Mouse (Mus musculus) heart, embryonic 16.5 days (tissue): ENCODE data around the gene Cyfip2. TPM values are rescaled to one million over a fixed set of nuclear protein-coding genes. Genes with fewer than 3 reads are reported as not detected.
A peak's percentile ranks its signal among the peaks of the same experiment; 100 is the strongest.

Experiments used
- ATAC-seq: fragments of 200-750 bp; cut with Nextera tagmentation; replicated peaks from 2 replicates; pipeline ENCODE4 v1.8.0; 2017; ENCODE audit warnings: moderate number of reproducible peaks; ENCODE audit not compliant: insufficient read depth, low FRiP score; ENCODE audit errors: extremely low read depth
- H3K27ac ChIP-seq: fragments of 300-500 bp; sonication (generic); 2 replicates; pipeline ENCODE4 v1.5.1; 2014; ENCODE audit warnings: mild to moderate bottlenecking, low read length, control low read depth, moderate library complexity
- H3K27me3 ChIP-seq: fragments of 300-500 bp; sonication (generic); 2 replicates; pipeline ENCODE4 v1.6.1; 2014; ENCODE audit warnings: low read length, mixed read lengths; ENCODE audit not compliant: control insufficient read depth, insufficient read depth
- H3K36me3 ChIP-seq: fragments of 300-500 bp; sonication (generic); 2 replicates; pipeline ENCODE4 v1.6.1; 2014; ENCODE audit not compliant: control insufficient read depth, insufficient read depth
- H3K4me1 ChIP-seq: fragments of 300-500 bp; sonication (generic); 2 replicates; pipeline ENCODE4 v1.6.1; 2014; ENCODE audit warnings: low read length, mixed read lengths; ENCODE audit not compliant: control insufficient read depth, insufficient read depth
- H3K4me2 ChIP-seq: fragments of 300-500 bp; sonication (generic); 2 replicates; pipeline ENCODE4 v1.6.1; 2014; ENCODE audit warnings: low read depth, mild to moderate bottlenecking, control low read depth, low read length
- H3K4me3 ChIP-seq: fragments of 300-500 bp; sonication (generic); 2 replicates; pipeline ENCODE4 v1.5.1; 2014; ENCODE audit warnings: mild to moderate bottlenecking, control low read depth, low read length
- H3K9ac ChIP-seq: fragments of 300-500 bp; sonication (generic); 2 replicates; pipeline ENCODE4 v1.6.1; 2014; ENCODE audit warnings: low read length, control low read depth
- H3K9me3 ChIP-seq: fragments of 300-500 bp; sonication (generic); replicated peaks from 2 replicates; pipeline ENCODE4 v1.6.1; 2016; ENCODE audit warnings: low read length; ENCODE audit not compliant: control insufficient read depth
- WGBS: fragments of 180-500 bp; shearing (Covaris S2); extraction: QIAGEN DNeasy Blood & Tissue Kit; methylation state at CpG from one replicate; pipeline ENCODE4 v1.1.7; 2014; 5-methylcytosine and 5-hydroxymethylcytosine counted together
- polyA plus RNA-seq: library from polyadenylated mRNA; unstranded; fragments of >200 nt; fragmentation: Nextera tagmentation; extraction: Ambion mirVana; gene quantifications from 2 replicates; pipeline ENCODE4 v1.2.1, GENCODE M21; 2015

Gene Cyfip2
- polyA plus RNA-seq, 1 experiment from 2014 or later, result 14.8 TPM

GRCm38 (mm10) chr11:46219380-46219779 is 93.3 kb downstream of the Cyfip2 start:
- Histone ChIP-seq H3K27ac (no peak overlapping the region), H3K9ac (no peak overlapping the region), H3K36me3 (0 out of 2 replicates have a peak, but pooled peaks cover 2% of the 10 kb centered on the region), H3K9me3 (no peaks in the 10 kb centered on the region), H3K4me2 (no peak overlapping the region), H3K4me3 (no peak overlapping the region), H3K4me1 (peaks cover 12% of the 10 kb centered on the region), H3K27me3 (no peaks in the 10 kb centered on the region)
- WGBS, result 85% methylated on average over 9 of the region's 9 CpGs
- ATAC-seq, result no peak

GRCm38 (mm10) chr11:46218584-46218983 is 94.1 kb downstream of the Cyfip2 start:
- no peak for ATAC-seq
- no peak overlapping the region for H3K4me2 ChIP-seq
- WGBS, result 62% methylated on average over 5 of the region's 5 CpGs
- no peak overlapping the region for H3K9ac ChIP-seq
- H3K4me1 ChIP-seq, result peaks cover 18% of the 10 kb centered on the region
- H3K4me3 ChIP-seq, result no peak overlapping the region
- 0 out of 2 replicates have a peak, but pooled peaks cover 2% of the 10 kb centered on the region for H3K36me3 ChIP-seq
- H3K27me3 ChIP-seq, result no peaks in the 10 kb centered on the region
- H3K27ac ChIP-seq, result no peak overlapping the region
- H3K9me3 ChIP-seq, result no peaks in the 10 kb centered on the region

- Histone ChIP-seq H3K36me3 (0 out of 2 replicates have a peak, but pooled peaks cover 2% of the 10 kb centered on the region), H3K4me1 (peaks cover 24% of the 10 kb centered on the region), H3K27ac (no peak overlapping the region), H3K9me3 (no peaks in the 10 kb centered on the region), H3K9ac (no peak overlapping the region), H3K4me3 (no peak overlapping the region), H3K27me3 (no peaks in the 10 kb centered on the region), H3K4me2 (no peak overlapping the region)
- 85% methylated on average over 9 of the region's 9 CpGs for WGBS
- ATAC-seq, result no peak
Measured at GRCm38 (mm10) chr11:46217686-46218085, 95.0 kb downstream of the Cyfip2 start.

DNA sequence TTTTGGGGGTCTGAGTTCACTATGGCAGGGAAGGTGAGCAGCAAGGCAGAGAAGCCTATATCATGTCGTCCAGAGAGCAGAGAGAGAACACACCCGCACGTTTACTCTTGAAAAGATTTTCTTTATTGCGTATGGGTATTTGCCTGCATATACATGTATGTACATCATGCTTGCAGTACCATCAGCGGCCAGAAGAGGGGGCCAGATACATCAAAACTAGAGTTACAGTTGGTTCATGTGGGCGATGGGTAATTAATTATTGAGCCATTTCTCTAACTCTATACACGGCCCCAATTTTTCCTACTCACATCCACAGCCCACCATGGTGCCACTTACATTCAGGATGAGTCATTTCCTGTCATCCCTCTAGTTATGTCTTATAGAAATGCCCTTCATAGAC is 96.0 kb downstream of the Cyfip2 start:
- Histone ChIP-seq H3K9ac (no peak overlapping the region), H3K27me3 (no peaks in the 10 kb centered on the region), H3K36me3 (0 out of 2 replicates have a peak, but pooled peaks cover 2% of the 10 kb centered on the region), H3K4me1 (peaks cover 29% of the 10 kb centered on the region), H3K4me2 (no peak overlapping the region), H3K27ac (no peak overlapping the region), H3K4me3 (no peak overlapping the region), H3K9me3 (no peaks in the 10 kb centered on the region)
- 74% methylated on average over 7 of the region's 7 CpGs for WGBS
- ATAC-seq, result no peak

GRCm38 (mm10) chr11:46215354-46215753 is 97.3 kb downstream of the Cyfip2 start:
- Histone ChIP-seq H3K4me3 (no peak overlapping the region), H3K9me3 (no peaks in the 10 kb centered on the region), H3K4me1 (peaks cover 38% of the 10 kb centered on the region), H3K36me3 (0 out of 2 replicates have a peak, but pooled peaks cover 2% of the 10 kb centered on the region), H3K27me3 (no peaks in the 10 kb centered on the region), H3K9ac (peak overlapping the region; percentile 45), H3K27ac (peak overlapping the region; percentile 92), H3K4me2 (peak overlapping the region; percentile 51)
- WGBS, result 9% methylated on average over 3 of the region's 3 CpGs
- ATAC-seq, result peak; percentile 73

DNA sequence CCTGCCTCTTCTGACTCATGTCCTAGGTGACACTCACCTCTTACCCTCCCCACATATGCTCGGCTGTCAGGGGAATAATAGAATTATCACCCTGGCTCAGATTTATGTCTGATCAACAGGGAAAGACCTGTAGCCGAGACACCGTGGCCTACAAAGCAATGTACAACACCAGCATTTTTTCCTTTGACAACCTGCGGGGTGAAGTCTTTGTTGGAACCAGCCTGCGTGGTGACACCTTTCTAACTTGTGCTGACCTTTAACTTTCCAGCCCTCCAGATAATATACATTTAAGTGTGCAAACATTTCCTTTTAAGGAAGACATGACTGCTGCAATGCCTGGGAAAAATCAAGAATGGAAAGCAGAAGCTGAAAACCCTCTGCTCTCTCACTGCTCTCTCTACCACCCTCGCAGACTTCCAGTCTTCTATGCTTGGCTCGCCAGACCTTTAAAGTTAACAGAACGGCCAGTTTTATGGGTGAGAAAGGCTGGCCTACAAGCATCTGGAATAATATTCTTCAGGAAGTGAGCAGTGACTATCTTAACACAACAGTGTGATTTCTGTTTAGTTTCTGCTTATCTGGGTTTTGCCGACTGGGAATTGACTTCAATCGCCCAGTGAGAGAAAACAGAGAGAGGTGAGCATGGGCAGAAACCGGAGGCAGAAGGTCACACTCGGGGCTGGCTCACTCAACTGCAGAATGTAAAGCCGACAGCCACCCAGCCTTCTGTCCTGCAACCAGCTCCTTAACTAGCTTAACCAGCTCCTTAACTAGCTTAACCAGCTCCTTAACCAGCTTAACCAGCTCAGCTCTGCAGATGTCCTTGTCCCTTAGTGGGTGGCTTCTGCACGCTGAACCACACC is 98.1 kb downstream of the Cyfip2 start:
- WGBS, result 19% methylated on average over 14 of the region's 14 CpGs
- peak; percentile 56 for ATAC-seq
- Histone ChIP-seq H3K9me3 (no peaks in the 10 kb centered on the region), H3K4me1 (peaks cover 38% of the 10 kb centered on the region), H3K36me3 (0 out of 2 replicates have a peak, but pooled peaks cover 2% of the 10 kb centered on the region), H3K27me3 (no peaks in the 10 kb centered on the region), H3K9ac (peak overlapping the region; percentile 56), H3K27ac (peak overlapping the region; percentile 92), H3K4me2 (peak overlapping the region; percentile 51), H3K4me3 (no peak overlapping the region)

DNA sequence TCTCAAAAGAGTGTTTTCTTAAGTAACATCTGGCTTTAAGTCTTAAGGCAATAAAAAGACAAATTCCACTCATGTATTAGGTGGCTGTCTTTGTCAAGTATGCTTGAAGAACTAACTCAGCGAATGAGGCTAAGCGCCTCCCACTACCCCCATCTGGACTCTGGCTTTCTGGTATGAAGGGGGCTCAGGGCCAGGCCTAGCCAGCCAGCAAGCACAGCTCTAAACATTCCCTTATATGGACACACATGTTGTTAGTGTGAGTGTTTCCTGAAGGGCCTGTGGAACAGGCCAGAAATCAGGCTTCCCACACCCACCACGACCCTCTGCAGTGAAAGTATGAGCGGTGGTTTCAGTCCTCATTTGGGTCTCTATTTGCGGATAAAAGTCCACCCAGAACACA is 98.8 kb downstream of the Cyfip2 start:
- 32% methylated on average over 5 of the region's 5 CpGs for WGBS
- no peak overlapping the region for H3K4me2 ChIP-seq
- peak overlapping the region; percentile 56 for H3K9ac ChIP-seq
- no peaks in the 10 kb centered on the region for H3K9me3 ChIP-seq
- H3K4me3 ChIP-seq, result no peak overlapping the region
- H3K27ac ChIP-seq, result peak overlapping the region; percentile 92
- H3K36me3 ChIP-seq, result 0 out of 2 replicates have a peak, but pooled peaks cover 2% of the 10 kb centered on the region
- H3K27me3 ChIP-seq, result no peaks in the 10 kb centered on the region
- ATAC-seq, result peak; percentile 62
- peaks cover 38% of the 10 kb centered on the region for H3K4me1 ChIP-seq

DNA sequence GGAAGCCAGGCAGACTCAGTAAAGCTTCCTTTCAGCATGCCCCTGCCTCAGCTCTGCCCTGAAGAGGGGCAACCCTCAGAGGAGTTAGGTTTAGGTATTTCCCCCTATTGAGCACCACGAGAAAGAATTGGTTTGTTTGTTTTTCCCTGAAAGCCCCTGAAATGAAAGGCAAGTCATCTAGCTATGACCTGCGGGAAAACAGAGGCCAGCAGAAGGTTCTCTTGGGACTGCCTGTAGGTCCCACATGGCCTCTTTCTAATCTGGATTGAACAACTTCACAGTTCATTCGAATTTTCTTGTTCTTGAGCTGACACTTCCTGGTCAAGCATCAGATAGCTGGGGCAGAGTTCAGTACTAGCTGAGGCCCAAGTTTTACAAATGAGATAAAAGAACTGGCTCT is 100.8 kb downstream of the Cyfip2 start:
- H3K36me3 ChIP-seq, result 0 out of 2 replicates have a peak, but pooled peaks cover 1% of the 10 kb centered on the region
- no peaks in the 10 kb centered on the region for H3K27me3 ChIP-seq
- peaks cover 38% of the 10 kb centered on the region for H3K4me1 ChIP-seq
- H3K27ac ChIP-seq, result peak overlapping the region; percentile 43
- WGBS, result 25% methylated on average over 3 of the region's 3 CpGs
- H3K9me3 ChIP-seq, result no peaks in the 10 kb centered on the region
- H3K4me2 ChIP-seq, result no peak overlapping the region
- H3K4me3 ChIP-seq, result no peak overlapping the region
- no peak for ATAC-seq
- no peak overlapping the region for H3K9ac ChIP-seq

- 56% methylated on average over 2 of the region's 2 CpGs for whole genome bisulfite sequencing
Measured at GRCm38 (mm10) chr11:46209884-46210283, 102.8 kb downstream of the Cyfip2 start.

More at GRCm38 (mm10) chr11:46209884-46210283, 102.8 kb downstream of the Cyfip2 start:
- Histone ChIP-seq H3K4me3 (no peak overlapping the region), H3K9ac (no peak overlapping the region), H3K27ac (no peak overlapping the region), H3K9me3 (no peaks in the 10 kb centered on the region), H3K4me1 (peaks cover 37% of the 10 kb centered on the region), H3K4me2 (no peak overlapping the region), H3K36me3 (no peaks in the 10 kb centered on the region), H3K27me3 (no peaks in the 10 kb centered on the region)
- ATAC-seq, result no peak
